Mouse (Mus musculus) heart, embryonic 11.5 days (tissue): ENCODE results near the gene Il13. TPM values are rescaled to one million over a fixed set of nuclear protein-coding genes. Genes with fewer than 3 reads are reported as not detected.

Source experiments
- ATAC-seq: fragments of 200-750 bp; cut with Nextera tagmentation; replicated peaks from 2 replicates; pipeline ENCODE4 v1.8.0; 2017; ENCODE audit warnings: moderate library complexity; ENCODE audit not compliant: insufficient number of reproducible peaks, low FRiP score, low TSS enrichment
- H3K27ac ChIP-seq: fragments of 300-500 bp; sonication (generic); 2 replicates; pipeline ENCODE4 v1.5.1; 2014; ENCODE audit warnings: mild to moderate bottlenecking, low read depth, low read length
- H3K27me3 ChIP-seq: fragments of 300-500 bp; sonication (generic); 2 replicates; pipeline ENCODE4 v1.6.1; 2014; ENCODE audit warnings: mild to moderate bottlenecking, low read length, mixed read lengths; ENCODE audit not compliant: control insufficient read depth, insufficient read depth
- H3K36me3 ChIP-seq: fragments of 300-500 bp; sonication (generic); 2 replicates; pipeline ENCODE4 v1.6.1; 2014; ENCODE audit warnings: mild to moderate bottlenecking, low read length, moderate library complexity, mixed read lengths; ENCODE audit not compliant: control insufficient read depth, insufficient read depth
- H3K4me1 ChIP-seq: fragments of 300-500 bp; sonication (generic); 2 replicates; pipeline ENCODE4 v1.6.1; 2014; ENCODE audit warnings: low read length; ENCODE audit not compliant: control insufficient read depth, insufficient read depth
- H3K4me2 ChIP-seq: fragments of 300-500 bp; sonication (generic); 2 replicates; pipeline ENCODE4 v1.6.1; 2014; ENCODE audit warnings: mild to moderate bottlenecking, moderate library complexity
- H3K4me3 ChIP-seq: fragments of 300-500 bp; sonication (generic); 2 replicates; pipeline ENCODE4 v1.5.1; 2014; ENCODE audit warnings: low read depth, low read length
- H3K9ac ChIP-seq: fragments of 300-500 bp; sonication (generic); 2 replicates; pipeline ENCODE4 v1.6.1; 2014; ENCODE audit warnings: mild to moderate bottlenecking, low read depth, low read length, moderate library complexity
- H3K9me3 ChIP-seq: fragments of 300-500 bp; sonication (generic); replicated peaks from 2 replicates; pipeline ENCODE4 v1.6.1; 2016; ENCODE audit warnings: low read length; ENCODE audit not compliant: control insufficient read depth
- WGBS: fragments of 180-500 bp; shearing (Covaris S2); extraction: QIAGEN DNeasy Blood & Tissue Kit; methylation state at CpG from one replicate; pipeline ENCODE4 v1.1.7; 2014; ENCODE audit not compliant: insufficient replicate concordance; 5-methylcytosine and 5-hydroxymethylcytosine counted together
- polyA plus RNA-seq: library from polyadenylated mRNA; unstranded; fragments of >200 nt; fragmentation: Nextera tagmentation; extraction: Ambion mirVana; gene quantifications from 2 replicates; pipeline ENCODE4 v1.2.1, GENCODE M21; 2014

The Il13 gene
- polyA plus RNA-seq, 1 experiment from 2014 or later = not detected

DNA sequence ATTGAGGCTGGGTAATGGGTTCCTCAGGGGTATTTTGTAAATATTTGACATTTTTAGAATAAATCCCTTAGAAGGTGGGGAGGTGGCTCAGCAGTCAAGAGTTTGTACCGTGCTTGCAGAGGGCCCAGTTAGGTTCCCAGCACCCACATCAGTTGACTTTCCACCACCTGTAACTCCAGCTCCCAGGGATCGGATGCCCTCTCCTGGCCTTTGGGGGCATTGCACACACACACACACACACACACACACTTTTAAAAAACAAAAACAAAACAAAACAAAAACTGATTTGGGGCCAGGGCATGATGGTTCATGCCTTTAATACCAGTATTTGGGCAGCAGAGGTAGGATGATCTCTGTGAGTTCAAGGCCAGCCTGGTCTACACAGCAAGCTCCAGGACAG is 10.4 kb downstream of the Il13 start:
- WGBS = 92% methylated on average over 2 of the region's 2 CpGs

GRCm38 (mm10) chr11:53623573-53623972 is 10.9 kb downstream of the Il13 start:
- 76% methylated on average over 9 of the region's 9 CpGs for WGBS
- Histone ChIP-seq H3K27me3 (no peaks in the 10 kb centered on the region), H3K4me3 (no peak overlapping the region), H3K4me2 (no peak overlapping the region), H3K27ac (no peak overlapping the region), H3K4me1 (peaks cover 9% of the 10 kb centered on the region), H3K9me3 (no peaks in the 10 kb centered on the region), H3K9ac (no peak overlapping the region), H3K36me3 (no peaks in the 10 kb centered on the region)
- no peak for ATAC-seq

More for the DNA sequence above, 10.4 kb downstream of the Il13 start:
- Histone ChIP-seq H3K9me3 (no peaks in the 10 kb centered on the region), H3K4me2 (no peak overlapping the region), H3K36me3 (no peaks in the 10 kb centered on the region), H3K4me1 (peaks cover 9% of the 10 kb centered on the region), H3K27me3 (no peaks in the 10 kb centered on the region), H3K4me3 (no peak overlapping the region), H3K27ac (no peak overlapping the region), H3K9ac (no peak overlapping the region)
- ATAC-seq = no peak

DNA sequence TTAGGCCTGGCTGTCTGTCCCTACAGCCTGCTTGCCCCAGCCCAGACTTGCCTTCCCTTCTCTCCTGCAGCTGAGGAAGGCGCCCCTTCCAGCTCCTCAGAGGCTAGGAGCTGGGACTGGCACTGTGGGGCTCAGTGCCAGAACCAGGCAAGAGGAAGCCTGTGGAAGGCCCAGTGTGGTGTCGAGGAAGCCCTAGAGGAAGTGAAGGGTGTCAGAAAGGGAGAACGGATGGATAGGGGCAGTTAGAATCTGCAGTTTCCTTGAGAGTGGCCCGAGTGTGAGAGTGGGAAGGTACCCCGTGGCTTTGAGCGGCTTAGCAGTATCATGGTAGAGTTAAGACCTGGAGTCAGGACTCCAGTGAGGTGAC is 12.1 kb downstream of the Il13 start:
- ATAC-seq = no peak
- no peak overlapping the region for H3K4me3 ChIP-seq
- 67% methylated on average over 6 of the region's 6 CpGs for WGBS

DNA sequence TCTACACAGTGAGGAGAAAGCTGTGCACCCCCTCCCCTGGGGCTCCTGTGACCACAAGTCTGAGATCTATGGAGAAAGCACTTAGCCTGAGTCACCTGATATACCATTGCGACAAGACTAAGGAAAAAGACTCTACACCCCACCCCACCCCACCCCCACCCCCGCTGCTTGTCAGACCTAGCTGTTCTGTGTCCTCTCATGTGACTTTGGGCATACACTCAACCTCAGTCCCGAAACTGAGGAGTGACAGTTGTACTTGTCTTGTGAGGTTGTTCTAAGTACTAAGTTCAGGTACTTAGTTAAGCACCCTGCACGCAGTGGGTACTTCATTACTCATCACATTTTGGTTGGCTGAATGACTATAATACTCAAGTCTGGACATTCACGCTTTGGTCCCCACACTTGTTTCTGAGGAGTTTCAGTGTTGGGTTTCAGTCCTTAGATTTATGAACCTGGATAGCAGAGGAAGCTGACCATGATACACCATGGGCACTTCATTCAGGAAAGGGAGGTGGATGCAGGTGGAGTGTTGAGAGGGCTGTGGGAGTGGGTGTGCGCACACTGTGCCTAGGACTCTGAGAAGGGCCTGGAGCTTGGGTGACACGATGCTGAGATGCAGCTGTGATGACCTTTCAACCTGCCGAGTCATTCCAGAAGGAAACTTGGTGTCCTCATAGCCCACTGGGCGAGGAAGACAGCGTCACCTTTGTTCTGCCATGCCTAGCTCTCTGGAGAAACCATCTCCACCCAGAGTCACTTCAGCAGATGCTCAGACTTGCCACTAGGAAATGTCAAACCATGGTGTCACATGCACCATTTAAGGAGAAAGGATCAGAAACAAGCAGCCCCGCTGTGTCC is 12.7 kb downstream of the Il13 start:
- no peak overlapping the region for H3K4me3 ChIP-seq
- no peaks in the 10 kb centered on the region for H3K36me3 ChIP-seq
- 74% methylated on average over 11 of the region's 11 CpGs for WGBS
- H3K4me2 ChIP-seq = no peak overlapping the region
- H3K9me3 ChIP-seq = no peaks in the 10 kb centered on the region
- H3K27me3 ChIP-seq = no peaks in the 10 kb centered on the region
- ATAC-seq = no peak
- H3K9ac ChIP-seq = no peak overlapping the region
- peaks cover 9% of the 10 kb centered on the region for H3K4me1 ChIP-seq
- no peak overlapping the region for H3K27ac ChIP-seq

More for the DNA sequence above, 12.1 kb downstream of the Il13 start:
- no peak overlapping the region for H3K9ac ChIP-seq
- H3K9me3 ChIP-seq = no peaks in the 10 kb centered on the region
- H3K36me3 ChIP-seq = no peaks in the 10 kb centered on the region
- no peaks in the 10 kb centered on the region for H3K27me3 ChIP-seq
- H3K4me1 ChIP-seq = peaks cover 9% of the 10 kb centered on the region
- H3K27ac ChIP-seq = no peak overlapping the region
- H3K4me2 ChIP-seq = no peak overlapping the region

GRCm38 (mm10) chr11:53620094-53620493 is 14.4 kb downstream of the Il13 start:
- Histone ChIP-seq H3K9ac (no peak overlapping the region), H3K4me2 (no peak overlapping the region), H3K27me3 (no peaks in the 10 kb centered on the region), H3K27ac (no peak overlapping the region), H3K36me3 (no peaks in the 10 kb centered on the region), H3K9me3 (no peaks in the 10 kb centered on the region), H3K4me3 (no peak overlapping the region), H3K4me1 (peaks cover 6% of the 10 kb centered on the region)
- ATAC-seq = no peak
- WGBS = 72% methylated on average over 4 of the region's 4 CpGs

- WGBS = 58% methylated on average over 6 of the region's 6 CpGs
- Histone ChIP-seq H3K9ac (no peak overlapping the region), H3K27me3 (no peaks in the 10 kb centered on the region), H3K9me3 (no peaks in the 10 kb centered on the region), H3K36me3 (no peaks in the 10 kb centered on the region), H3K4me2 (no peak overlapping the region), H3K27ac (no peak overlapping the region), H3K4me3 (no peak overlapping the region), H3K4me1 (peaks cover 6% of the 10 kb centered on the region)
- ATAC-seq = no peak
These were observed 15.1 kb downstream of the Il13 start for GRCm38 (mm10) chr11:53619428-53619827.

DNA sequence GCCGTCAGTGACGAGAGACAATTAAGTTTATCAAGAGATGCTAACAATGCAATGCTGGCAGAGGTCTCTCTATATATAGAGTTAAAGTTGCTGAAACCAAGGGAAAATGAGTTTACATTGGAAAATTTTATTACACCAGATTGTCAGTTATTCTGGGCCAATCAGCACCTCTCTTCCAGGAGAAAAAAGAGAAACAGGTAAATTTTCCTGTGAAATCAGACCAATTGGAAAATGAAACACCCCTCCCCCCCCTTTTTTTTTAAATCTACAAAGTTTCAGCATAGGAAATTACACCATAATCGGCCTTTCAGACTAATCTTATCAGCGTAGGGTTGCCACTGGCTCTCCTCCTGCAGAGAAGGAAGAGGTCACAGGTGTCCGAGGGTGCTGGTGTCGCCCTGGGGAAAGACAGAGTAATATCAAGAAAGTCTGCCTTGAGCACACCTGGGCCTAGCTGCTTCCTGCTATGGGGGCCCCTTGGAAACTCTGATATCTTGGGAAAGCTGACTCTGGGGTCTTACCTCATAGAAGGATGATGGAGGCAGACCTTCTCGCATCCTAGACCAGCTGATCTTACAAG is 15.8 kb downstream of the Il13 start, which contains the start of gene Il4:
TSS of gene Il4 (minus strand) at position 51 of the 580 bp plus-strand sequence.
- H3K27me3 ChIP-seq = no peaks in the 10 kb centered on the region
- H3K36me3 ChIP-seq = no peaks in the 10 kb centered on the region
- H3K27ac ChIP-seq = no peak within 1 kb of the TSS
- H3K4me1 ChIP-seq = peaks cover 6% of the 10 kb centered on the region
- no peak for ATAC-seq
- H3K4me3 ChIP-seq = no peak within 1 kb of the TSS
- H3K9me3 ChIP-seq = no peaks in the 10 kb centered on the region
- no peak within 1 kb of the TSS for H3K9ac ChIP-seq
- no peak within 1 kb of the TSS for H3K4me2 ChIP-seq
- WGBS = 58% methylated on average over 7 of the region's 7 CpGs

DNA sequence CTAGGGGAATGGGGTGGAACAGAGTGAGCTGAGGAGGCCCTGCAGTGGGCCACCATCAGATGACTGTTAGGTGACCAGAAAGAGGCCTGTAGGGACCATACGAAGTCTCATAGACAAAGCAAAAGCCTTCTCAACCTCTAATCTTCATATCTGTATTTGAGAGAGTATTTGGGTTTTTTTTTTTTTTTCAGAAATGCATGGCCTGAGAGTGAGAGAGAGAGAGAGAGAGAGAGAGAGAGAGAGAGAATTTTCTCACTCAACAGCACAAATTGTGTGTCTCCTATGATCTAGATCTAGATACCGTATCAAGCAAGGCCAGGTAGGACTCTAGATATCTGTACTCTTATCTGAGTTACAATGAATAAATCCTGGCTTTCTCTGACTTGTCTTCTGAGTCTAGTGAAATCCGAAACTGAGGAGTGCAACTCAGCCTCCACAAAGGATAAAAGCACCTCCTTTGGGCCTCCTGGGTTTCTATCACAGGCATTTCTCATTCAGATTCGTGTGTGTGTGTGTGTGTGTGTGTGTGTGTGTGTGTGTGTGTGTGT is 16.9 kb downstream of the Il13 start:
- Histone ChIP-seq H3K9ac (no peak overlapping the region), H3K4me1 (peaks cover 6% of the 10 kb centered on the region), H3K9me3 (no peaks in the 10 kb centered on the region), H3K27ac (no peak overlapping the region), H3K27me3 (no peaks in the 10 kb centered on the region), H3K4me3 (no peak overlapping the region), H3K4me2 (no peak overlapping the region), H3K36me3 (no peaks in the 10 kb centered on the region)
- 66% methylated on average over 4 of the region's 4 CpGs for WGBS
- ATAC-seq = no peak
